Mouse (Mus musculus) cerebellum, adult 11-12 months (tissue): ENCODE measurements around the gene Ak8.

ENCODE experiments used
- DNase-seq: peaks from one replicate; pipeline ENCODE4 v3.0.0; 2022

The Ak8 gene

DNA sequence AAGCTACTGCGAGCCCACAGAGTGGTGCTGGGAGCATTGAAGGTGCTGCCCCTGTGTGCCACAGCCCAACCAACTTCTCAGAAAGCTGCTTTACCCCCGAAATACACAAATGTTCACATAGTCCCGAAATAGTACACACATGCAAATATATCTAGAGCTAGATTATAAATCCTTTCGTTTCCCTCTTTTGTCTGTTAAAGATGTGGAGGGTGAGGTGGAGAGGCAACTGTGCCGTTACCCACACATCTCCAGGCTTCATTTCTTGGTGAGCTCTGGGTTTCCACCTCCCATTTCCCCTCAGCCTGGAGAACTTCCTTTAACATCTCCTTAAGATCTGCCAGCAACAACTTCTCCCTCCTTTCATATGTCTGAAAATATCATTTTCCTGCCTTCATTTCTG lies 40.2 kb downstream of the Ak8 start:
- no peak for DNase-seq

- no peak for DNase-seq
These were observed 42.7 kb downstream of the Ak8 start for GRCm38 (mm10) chr2:28742701-28743100.

DNA sequence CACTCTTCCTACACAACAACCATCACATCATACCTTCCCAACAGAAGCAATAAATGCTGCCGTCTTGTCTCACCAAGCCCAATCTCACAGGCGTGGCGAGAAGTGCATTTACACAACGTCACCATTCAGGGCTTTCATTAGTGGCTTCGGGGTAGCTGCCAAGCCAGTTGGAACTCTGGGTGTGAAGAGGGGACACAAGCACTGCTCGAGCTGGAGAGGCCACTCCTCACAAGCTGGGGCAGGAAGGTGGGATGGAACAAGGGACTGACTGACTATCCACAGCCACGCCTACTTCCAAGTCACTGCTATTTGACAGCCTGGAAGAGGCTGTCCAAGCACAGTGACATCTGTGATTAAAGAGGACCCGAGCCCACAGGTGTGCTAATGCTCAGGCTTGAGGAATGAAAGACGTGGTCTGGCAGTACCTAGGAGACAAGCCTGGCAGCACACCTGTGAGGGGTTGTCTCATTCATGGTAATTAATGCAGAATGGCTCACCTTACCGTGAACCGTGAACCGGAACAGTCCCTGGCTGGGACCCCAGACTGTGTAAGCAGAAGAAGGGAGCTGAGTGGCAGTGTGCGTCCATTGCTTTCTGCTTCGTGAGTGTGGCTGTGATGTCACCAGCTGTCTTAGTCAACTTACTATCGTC lies 46.8 kb downstream of the Ak8 start:
- DNase-seq, result no peak

DNA sequence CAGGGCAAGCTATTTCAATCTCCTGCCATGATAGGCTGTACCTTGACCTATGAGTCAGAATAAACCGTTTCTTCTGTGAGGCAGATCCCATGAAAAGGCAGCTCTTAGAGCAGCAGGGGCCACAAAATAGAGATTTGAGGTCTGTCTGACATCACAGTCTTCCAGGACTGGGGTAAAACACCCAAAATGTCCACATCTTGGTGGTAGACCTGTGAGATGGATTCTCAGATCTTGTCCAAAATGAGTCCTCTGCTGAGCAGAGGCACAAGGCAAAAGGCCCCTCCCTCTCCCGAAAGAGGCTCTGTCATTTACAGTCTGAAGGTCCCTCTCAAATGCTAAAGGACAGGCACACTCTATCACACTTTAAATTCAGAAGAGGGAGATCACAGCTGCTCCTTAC lies 47.7 kb downstream of the Ak8 start:
- no peak for DNase-seq

- DNase-seq, result no peak
These were observed 51.2 kb downstream of the Ak8 start for GRCm38 (mm10) chr2:28751186-28751585.

DNA sequence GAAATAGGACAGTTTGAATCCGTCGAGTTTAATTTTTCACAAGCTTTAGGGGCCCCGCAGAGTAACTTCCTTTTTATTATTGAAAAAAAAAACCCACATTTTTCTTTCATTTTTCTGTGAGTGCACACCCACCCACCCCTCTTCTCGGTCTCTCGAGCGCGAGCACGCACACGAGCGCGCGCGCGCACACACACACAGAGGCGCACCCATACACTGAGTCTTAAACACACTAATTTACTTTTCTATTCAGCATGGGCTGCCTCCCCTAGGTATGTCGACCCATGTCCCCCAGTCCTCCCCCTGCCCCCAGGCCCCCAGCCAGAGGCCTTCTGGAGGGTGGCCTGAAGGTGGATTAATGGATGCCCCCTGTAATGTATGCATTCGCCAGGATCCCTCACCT lies 51.7 kb downstream of the Ak8 start:
- no peak for DNase-seq

- no peak for DNase-seq
These were observed 52.4 kb downstream of the Ak8 start for GRCm38 (mm10) chr2:28752388-28752787.

DNA sequence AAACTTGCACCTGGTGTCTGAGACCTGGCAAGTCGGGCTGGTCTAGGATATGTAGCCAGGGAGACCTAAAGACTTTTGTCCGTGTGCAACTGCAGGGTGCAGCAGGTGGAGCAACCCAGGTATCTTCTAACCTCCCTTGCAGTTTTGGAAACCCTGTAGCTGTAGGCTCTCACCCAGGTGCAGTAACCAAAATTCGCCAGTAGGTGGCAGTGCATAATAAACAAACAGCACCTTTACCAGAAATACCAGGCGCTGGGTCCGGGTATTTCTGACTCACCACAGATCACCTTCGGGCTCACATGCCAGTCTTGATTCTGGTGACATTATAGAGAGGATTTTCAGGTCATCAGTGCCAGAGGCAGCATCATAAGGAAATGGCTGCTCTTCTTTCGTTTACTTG lies 55.5 kb downstream of the Ak8 start:
- peak; percentile 70 for DNase-seq

DNA sequence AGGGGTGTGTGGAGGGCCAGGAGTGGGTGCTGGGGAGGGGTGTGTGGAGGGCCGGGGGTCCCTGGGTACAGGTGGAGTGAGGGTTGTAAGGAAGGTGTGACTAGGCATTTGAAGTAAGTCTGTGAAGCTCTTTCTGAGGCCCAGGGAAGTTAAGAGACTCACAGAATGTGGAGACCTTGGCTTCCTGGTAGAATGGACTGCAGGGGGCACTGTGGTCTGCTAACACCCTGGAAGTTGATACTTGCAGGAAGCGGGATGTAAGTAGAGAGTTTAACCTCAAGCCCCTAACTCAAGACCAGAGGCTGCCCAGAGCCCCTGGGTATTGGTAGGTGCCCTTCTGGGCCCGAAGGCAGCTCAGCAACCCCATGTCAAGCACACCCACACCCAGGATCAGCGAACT lies 56.2 kb downstream of the Ak8 start:
- no peak for DNase-seq

- no peak for DNase-seq
These were observed 59.5 kb downstream of the Ak8 start for GRCm38 (mm10) chr2:28759441-28759840.

DNA sequence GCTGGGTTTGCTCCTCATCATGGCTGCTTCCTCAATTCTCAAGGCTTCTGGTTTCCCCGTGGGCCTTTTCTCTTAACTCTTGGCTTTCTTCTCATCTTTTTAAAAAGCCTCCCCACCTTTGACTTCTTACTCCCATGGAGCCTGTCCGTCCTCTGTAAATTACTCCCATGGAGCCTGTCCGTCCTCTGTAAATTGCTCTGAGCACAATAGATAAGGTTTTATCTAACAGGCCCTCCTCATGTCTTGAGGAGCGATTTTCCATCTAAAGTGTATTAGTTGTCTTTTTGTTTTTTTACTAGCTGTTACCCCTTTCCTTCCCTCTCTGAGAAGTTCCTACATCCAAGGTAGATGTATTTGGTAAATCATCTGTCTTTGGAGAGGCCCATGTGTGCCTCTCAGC lies 66.6 kb downstream of the Ak8 start:
- DNase-seq, result no peak

GRCm38 (mm10) chr2:28767041-28767440 lies 67.1 kb downstream of the Ak8 start:
- no peak for DNase-seq

GRCm38 (mm10) chr2:28770697-28771096 lies 70.7 kb downstream of the Ak8 start:
- no peak for DNase-seq

GRCm38 (mm10) chr2:28774073-28774472 lies 74.1 kb downstream of the Ak8 start:
- DNase-seq, result no peak

DNA sequence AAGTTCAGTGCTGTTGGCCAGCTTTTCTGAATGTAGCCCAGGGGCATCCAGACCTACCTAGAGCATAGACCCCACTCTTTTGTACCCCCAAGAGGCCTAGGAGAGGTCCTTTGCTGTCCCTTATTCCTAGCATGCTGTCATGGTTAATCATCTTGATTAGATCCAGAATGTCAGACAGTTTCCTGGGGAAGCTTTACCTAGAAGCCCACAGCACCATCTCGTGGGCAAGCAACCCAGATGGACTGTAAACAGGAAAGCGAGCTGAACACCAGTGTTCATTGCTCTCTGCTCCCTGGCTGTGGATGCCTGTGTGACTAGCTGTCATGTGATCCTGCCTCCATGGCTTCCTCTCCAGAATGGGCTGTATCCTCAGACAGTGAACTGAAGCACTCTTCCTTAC lies 76.8 kb downstream of the Ak8 start:
- no peak for DNase-seq

DNA sequence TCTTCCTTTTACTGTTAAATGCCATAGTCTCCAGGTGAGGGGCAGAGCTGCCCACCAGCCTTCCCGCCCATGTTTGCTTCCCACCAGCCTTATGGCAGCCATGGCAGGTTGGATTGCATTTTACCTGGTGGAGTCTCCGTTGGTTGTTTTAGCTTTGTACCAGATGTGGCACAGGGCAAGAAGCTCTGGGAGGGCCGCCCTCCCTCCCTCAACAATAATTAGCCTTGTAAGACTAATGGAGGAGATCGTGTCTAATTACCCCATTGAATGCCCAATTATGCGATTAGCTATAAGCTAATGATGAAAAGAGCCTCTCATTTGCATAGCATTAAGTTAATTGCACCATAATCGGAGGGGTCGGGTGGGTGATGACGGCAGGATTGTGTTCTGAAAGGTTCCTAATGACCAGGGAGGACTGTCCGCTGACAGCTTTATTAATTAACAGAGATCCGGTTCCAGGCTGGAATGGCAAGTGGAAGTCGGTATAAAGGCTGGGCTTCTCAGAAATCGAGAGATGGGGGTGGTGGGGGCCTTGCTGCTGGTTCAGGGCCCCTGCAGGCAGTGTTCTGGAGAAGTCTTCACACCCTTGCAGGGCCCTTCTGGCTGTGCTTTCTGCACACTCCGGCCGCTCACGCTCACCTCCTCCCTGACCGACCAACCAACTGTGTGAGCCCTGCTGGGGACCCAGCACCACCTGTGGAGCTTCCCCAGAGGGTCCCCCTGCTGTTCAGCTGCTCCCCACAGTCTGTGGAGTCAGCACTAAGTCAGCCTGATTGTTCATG lies 80.2 kb downstream of the Ak8 start:
- DNase-seq, result no peak

DNA sequence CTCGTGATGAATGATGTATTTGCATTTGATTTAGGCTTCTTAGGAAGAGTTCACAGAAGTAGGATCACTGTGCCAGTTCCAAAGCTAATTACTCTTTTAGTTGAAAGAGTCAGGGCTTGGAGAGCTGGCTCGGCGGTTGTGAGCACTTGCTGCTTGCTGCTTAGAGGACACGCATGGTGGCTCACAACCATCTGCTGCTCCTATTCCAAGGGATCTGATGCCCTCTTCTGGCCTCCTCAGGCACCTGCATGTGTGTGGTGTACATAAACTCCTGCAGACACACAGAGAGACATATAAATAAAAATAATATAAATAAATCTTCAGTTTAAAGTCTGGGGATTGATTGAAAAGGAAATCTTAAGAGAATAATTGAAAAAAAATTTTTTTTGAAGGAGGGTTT lies 81.3 kb downstream of the Ak8 start:
- DNase-seq, result no peak

DNA sequence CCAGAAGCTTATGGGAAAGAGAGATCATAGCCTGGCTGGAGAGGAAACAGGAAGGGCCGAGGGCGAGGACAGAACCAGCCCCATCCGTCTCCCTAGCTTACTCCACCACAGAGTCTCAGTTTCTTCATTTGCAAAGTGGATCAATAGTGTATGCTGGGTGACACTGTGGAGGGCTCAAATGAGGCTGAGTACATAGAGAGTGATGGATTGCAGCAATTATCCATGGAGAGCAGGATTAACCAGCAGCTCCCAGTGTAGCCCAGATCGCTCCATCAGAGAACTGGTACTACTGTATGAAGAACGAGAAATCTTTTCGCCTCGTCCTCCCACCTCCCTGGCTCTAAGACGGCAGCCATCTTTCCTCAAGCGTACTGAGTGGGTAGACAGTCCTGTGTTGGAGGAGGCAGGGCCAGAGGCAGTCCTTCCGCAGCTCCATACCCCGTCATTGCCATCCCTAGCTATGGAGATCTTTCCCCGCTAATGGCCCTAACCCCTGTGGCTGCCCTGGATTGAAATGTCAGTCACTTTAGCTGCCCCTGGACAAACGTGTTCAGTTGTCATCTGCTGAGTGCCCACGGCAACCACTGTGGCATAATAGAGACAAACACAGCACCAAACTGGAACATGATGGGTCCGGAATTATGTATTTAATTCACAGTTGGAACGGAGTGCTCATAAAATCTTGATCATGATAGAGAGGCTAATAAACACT lies 86.5 kb downstream of the Ak8 start:
- no peak for DNase-seq

GRCm38 (mm10) chr2:28787067-28787619 lies 87.2 kb downstream of the Ak8 start:
- no peak for DNase-seq

DNA sequence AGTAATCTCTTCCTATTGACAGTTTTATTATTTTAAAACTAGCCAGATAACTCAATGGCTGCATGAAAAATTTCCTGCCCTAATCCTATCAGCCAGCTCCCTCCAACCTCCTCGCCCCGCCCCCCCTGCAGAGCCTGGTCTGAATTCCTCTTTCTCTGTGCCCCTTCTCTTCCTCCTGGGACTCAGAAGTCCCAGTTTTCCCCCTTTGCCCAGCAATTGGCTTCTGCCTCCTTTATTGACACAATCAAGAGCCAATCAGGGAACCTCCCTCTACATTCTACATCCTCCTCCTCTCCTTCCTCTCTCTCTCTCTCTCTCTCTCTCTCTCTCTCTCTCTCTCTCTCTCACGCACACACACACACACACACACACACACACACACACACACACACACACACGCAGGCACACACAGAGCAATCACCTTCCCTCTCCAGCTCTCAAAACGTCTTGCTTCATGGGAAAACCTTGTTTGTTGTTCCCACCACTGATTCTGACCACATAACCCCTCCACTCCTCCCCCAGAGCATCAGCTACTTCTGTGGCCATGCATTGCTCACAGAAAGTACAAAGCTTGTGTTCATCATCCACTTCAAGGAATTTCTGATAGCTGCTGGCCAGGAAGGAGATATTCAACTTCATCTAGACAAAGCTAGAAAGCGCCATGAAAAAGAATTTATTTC lies 93.1 kb downstream of the Ak8 start:
- peak; percentile 15 for DNase-seq

DNA sequence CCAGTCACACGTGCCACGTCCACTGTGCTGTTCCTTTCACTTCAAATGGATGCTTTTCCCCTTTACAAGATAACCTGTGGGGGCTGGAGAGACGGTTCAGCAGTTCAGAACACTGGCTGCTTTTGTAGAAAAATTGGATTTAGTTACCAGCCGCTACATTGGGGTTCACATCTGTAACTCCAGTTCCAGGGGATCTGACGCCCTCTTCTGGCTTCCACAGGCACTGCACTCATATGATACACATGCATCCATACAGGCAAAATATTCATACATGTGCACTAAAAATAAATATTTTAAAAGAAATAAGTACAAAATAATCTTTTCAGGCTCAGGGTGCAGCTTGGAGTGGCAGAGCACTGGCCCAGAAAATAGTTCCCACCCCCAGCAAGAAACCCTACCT lies 94.7 kb downstream of the Ak8 start:
- no peak for DNase-seq

GRCm38 (mm10) chr2:28796298-28796697 lies 96.3 kb downstream of the Ak8 start:
- DNase-seq, result no peak

- DNase-seq, result no peak
These were observed 97.6 kb downstream of the Ak8 start for GRCm38 (mm10) chr2:28797490-28798106.
